8 mouse cellular contexts compared by ENCODE assay signal in the genomic region with DNA sequence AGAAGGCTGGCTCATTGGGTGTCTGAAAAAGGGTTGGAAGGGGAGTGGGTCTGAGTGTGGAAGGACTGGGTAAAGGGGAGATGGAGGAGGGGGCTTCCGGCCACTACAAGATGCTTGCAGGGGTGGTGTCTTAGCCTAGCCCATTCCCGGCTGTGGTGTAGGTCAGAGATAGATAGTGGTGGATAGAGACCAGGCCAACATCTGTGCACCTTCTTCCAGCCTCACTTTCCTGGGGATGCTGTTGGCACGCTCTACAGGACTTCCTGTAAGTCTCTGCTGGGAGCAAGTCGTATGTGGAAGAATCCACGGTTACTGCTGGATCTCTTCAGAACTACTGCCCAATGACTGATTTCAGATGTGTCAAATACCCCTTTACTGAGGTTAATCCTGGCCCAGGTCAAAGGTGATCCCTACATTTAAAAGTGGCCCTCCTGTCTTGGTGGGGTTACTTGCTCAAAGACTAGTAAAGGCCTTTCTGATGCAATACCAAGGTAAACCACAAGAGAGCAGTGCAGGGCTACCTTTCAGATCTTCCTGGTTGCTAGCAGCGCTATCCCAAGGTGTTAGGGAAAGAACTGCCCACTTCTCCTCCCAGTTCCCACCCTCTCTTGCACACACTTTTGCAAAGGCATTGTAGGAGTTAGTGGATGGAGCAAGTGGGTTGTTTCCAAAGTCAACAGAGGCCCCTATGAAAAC.
DNase-seq lines count a peak whose midpoint lies in the region; ATAC-seq lines count a peak whose summit lies in the region.

No protein-coding gene starts in this region.

- peaks cover 14% of the 10 kb centered on the region; the same call in 1 of the 2 replicates for H3K4me1 ChIP-seq in heart, embryonic 10.5 days
- H3K4me1 ChIP-seq in intestine, embryonic 16.5 days (ENCODE audit: control insufficient read depth, insufficient read depth, low read length): no peaks in the 10 kb centered on the region; the same call in 1 of the 2 replicates
- peaks cover 10% of the 10 kb centered on the region for H3K4me1 ChIP-seq in midbrain, embryonic 12.5 days

- H3K4me3 ChIP-seq in heart, embryonic 10.5 days: no peak overlapping the region
- H3K4me3 ChIP-seq in intestine, embryonic 16.5 days (ENCODE audit: low read length): no peak overlapping the region
- H3K4me3 ChIP-seq in midbrain, embryonic 12.5 days: no peak overlapping the region

- no peaks in the 10 kb centered on the region for H3K9me3 ChIP-seq in heart, embryonic 10.5 days
- H3K9me3 ChIP-seq in intestine, embryonic 16.5 days (ENCODE audit: control insufficient read depth, low read length): no peaks in the 10 kb centered on the region
- no peaks in the 10 kb centered on the region for H3K9me3 ChIP-seq in midbrain, embryonic 12.5 days

- H3K9ac ChIP-seq in intestine, embryonic 16.5 days (ENCODE audit: low read depth, low read length): no peak overlapping the region
- H3K9ac ChIP-seq in midbrain, embryonic 12.5 days (replicated peaks): no peak overlapping the region

- intact Hi-C loops in left cerebral cortex, postnatal 14 days (cut with DNase I): loop anchor here (1.0 to 2.0 kb wide), 3 partner anchors 90 to 325 kb away; a partner anchor contains a TSS

- WGBS in heart, embryonic 10.5 days: 52% methylated on average over 6 of the region's 6 CpGs
- WGBS in intestine, embryonic 16.5 days: 56% methylated on average over 6 of the region's 6 CpGs
- 57% methylated on average over 6 of the region's 6 CpGs for WGBS in midbrain, embryonic 12.5 days

- H3K36me3 ChIP-seq in heart, embryonic 10.5 days: no peaks in the 10 kb centered on the region
- no peaks in the 10 kb centered on the region for H3K36me3 ChIP-seq in intestine, embryonic 16.5 days (ENCODE audit: control insufficient read depth, insufficient read depth, low read length)
- H3K36me3 ChIP-seq in midbrain, embryonic 12.5 days: no peaks in the 10 kb centered on the region

- DNase-seq in heart, adult 11 months: peak; percentile 96
- no peak for DNase-seq in heart, embryonic 10.5 days (ENCODE audit: low spot score)
- DNase-seq in gastrocnemius, postnatal 10 days: peak; percentile 76
- peak; percentile 93 to 97 for DNase-seq in left cerebral cortex, postnatal 14 days (ENCODE audit: low spot score in 2 of 2)
- DNase-seq in skeletal muscle tissue, adult 2 months (ENCODE audit: low read depth, low spot score): peak; percentile 77

- H3K27ac ChIP-seq in heart, embryonic 10.5 days: no peak overlapping the region
- H3K27ac ChIP-seq in intestine, embryonic 16.5 days (ENCODE audit: low read length): peak overlapping the region; percentile 29; the same call in 1 of the 2 replicates
- no peak overlapping the region for H3K27ac ChIP-seq in midbrain, embryonic 12.5 days (replicated peaks)

- peaks cover 14% of the 10 kb centered on the region; the same call in 1 of the 2 replicates for H3K27me3 ChIP-seq in heart, embryonic 10.5 days (ENCODE audit: insufficient read depth, poor library complexity, severe bottlenecking)
- H3K27me3 ChIP-seq in intestine, embryonic 16.5 days (replicated peaks; ENCODE audit: control insufficient read depth, insufficient read depth, low read length): no peaks in the 10 kb centered on the region
- no peaks in the 10 kb centered on the region for H3K27me3 ChIP-seq in midbrain, embryonic 12.5 days

- no peak overlapping the region for H3K4me2 ChIP-seq in intestine, embryonic 16.5 days (ENCODE audit: low read depth, low read length)
- H3K4me2 ChIP-seq in midbrain, embryonic 12.5 days (replicated peaks): no peak overlapping the region

- ATAC-seq in common myeloid progenitor, adult 5-6 weeks (replicated peaks; ENCODE audit: low read depth, poor library complexity, severe bottlenecking): peak; percentile 82
- ATAC-seq in intestine, embryonic 16.5 days: peak; percentile 67
- peak; percentile 64; the same call in 1 of the 2 replicates for ATAC-seq in midbrain, embryonic 12.5 days (ENCODE audit: low FRiP score, low read depth)
